Mouse (Mus musculus) v-Abl transformed pro-B cells (cell line): ENCODE measurements around the gene Syngr1.

Experiments
- in situ Hi-C, 2 experiments: fragments of 400-800 bp; cut with MboI; formaldehyde crosslinking; loops; one replicate each; pipeline ENCODE4 v1.15.1; 2025; ENCODE audit not compliant: unreplicated experiment in 2 of 2

The Syngr1 gene

GRCm38 (mm10) chr15:80091121-80091955 lies at the start of gene Syngr1, which contains the start of gene Rpl3:
Gene Syngr1 (plus strand): TSS chr15:80091334.
Gene Rpl3 (minus strand): TSS chr15:80091868.
- in situ Hi-C loops, result loop anchor here (5.0 to 10.0 kb wide), 3 partner anchors 131 to 613 kb away; no protein-coding TSS in a partner anchor

GRCm38 (mm10) chr15:80042152-80042551 lies 49.0 kb upstream of the Syngr1 start:
- in situ Hi-C loops, result loop anchor here in 1 of 2 experiments (25.0 kb wide), 1 partner anchor 405 kb away; no protein-coding TSS in a partner anchor

- in situ Hi-C loops, result loop anchor here in 1 of 2 experiments (25.0 kb wide), 1 partner anchor 407 kb away; no protein-coding TSS in a partner anchor
These were observed 46.9 kb upstream of the Syngr1 start for GRCm38 (mm10) chr15:80044249-80044648.

GRCm38 (mm10) chr15:80045749-80046148 lies 45.4 kb upstream of the Syngr1 start:
- in situ Hi-C loops, result loop anchor here in 1 of 2 experiments (25.0 kb wide), 1 partner anchor 408 kb away; no protein-coding TSS in a partner anchor

GRCm38 (mm10) chr15:80047242-80047641 lies 43.9 kb upstream of the Syngr1 start:
- in situ Hi-C loops, result loop anchor here in 1 of 2 experiments (25.0 kb wide), 1 partner anchor 410 kb away; no protein-coding TSS in a partner anchor

GRCm38 (mm10) chr15:80047973-80048372 lies 43.2 kb upstream of the Syngr1 start:
- in situ Hi-C loops, result loop anchor here in 1 of 2 experiments (25.0 kb wide), 1 partner anchor 411 kb away; no protein-coding TSS in a partner anchor

GRCm38 (mm10) chr15:80050093-80050492 lies 41.0 kb upstream of the Syngr1 start:
- in situ Hi-C loops, result no loop called here

- in situ Hi-C loops, result no loop called here
These were observed 39.9 kb upstream of the Syngr1 start for GRCm38 (mm10) chr15:80051092-80051761.

GRCm38 (mm10) chr15:80051782-80052181 lies 39.4 kb upstream of the Syngr1 start:
- in situ Hi-C loops, result no loop called here

GRCm38 (mm10) chr15:80053381-80054033 lies 37.6 kb upstream of the Syngr1 start:
- in situ Hi-C loops, result no loop called here

GRCm38 (mm10) chr15:80054034-80054710 lies 37.0 kb upstream of the Syngr1 start:
- in situ Hi-C loops, result no loop called here

- in situ Hi-C loops, result no loop called here
These were observed 33.0 kb upstream of the Syngr1 start for GRCm38 (mm10) chr15:80058151-80058550.

GRCm38 (mm10) chr15:80059606-80060005 lies 31.5 kb upstream of the Syngr1 start:
- in situ Hi-C loops, result loop anchor here in 1 of 2 experiments (10.0 kb wide), 1 partner anchor 405 kb away; the partner anchor contains the start of genes Cby1 and Fam227a

- in situ Hi-C loops, result loop anchor here in 1 of 2 experiments (10.0 kb wide), 1 partner anchor 406 kb away; the partner anchor contains the start of genes Cby1 and Fam227a
These were observed 30.6 kb upstream of the Syngr1 start for GRCm38 (mm10) chr15:80060356-80061070.

- in situ Hi-C loops, result loop anchor here in 1 of 2 experiments (10.0 kb wide), 1 partner anchor 406 kb away; the partner anchor contains the start of genes Cby1 and Fam227a
These were observed 30.0 kb upstream of the Syngr1 start for GRCm38 (mm10) chr15:80061071-80061550.

GRCm38 (mm10) chr15:80062339-80062738 lies 28.8 kb upstream of the Syngr1 start:
- in situ Hi-C loops, result loop anchor here in 1 of 2 experiments (10.0 kb wide), 1 partner anchor 408 kb away; the partner anchor contains the start of genes Cby1 and Fam227a

GRCm38 (mm10) chr15:80062821-80063220 lies 28.3 kb upstream of the Syngr1 start:
- in situ Hi-C loops, result loop anchor here in 1 of 2 experiments (10.0 kb wide), 1 partner anchor 408 kb away; the partner anchor contains the start of genes Cby1 and Fam227a

GRCm38 (mm10) chr15:80064965-80065364 lies 26.2 kb upstream of the Syngr1 start:
- in situ Hi-C loops, result loop anchor here in 1 of 2 experiments (10.0 kb wide), 1 partner anchor 410 kb away; the partner anchor contains the start of genes Cby1 and Fam227a
